Mouse (Mus musculus) liver, postnatal 0 days (tissue): ENCODE data around the gene Pam.
A peak's percentile ranks its signal among the peaks of the same experiment; 100 is the strongest.

Experiments
- CTCF ChIP-seq: sonication (generic); IDR thresholded peaks from 2 replicates; pipeline ENCODE4 v1.5.1; 2016; ENCODE audit warnings: antibody characterized with exemption, low read depth
- EP300 ChIP-seq: IDR thresholded peaks from 2 replicates; pipeline ENCODE4 v1.6.1; 2016; ENCODE audit warnings: antibody characterized with exemption, low read depth, mild to moderate bottlenecking

DNA sequence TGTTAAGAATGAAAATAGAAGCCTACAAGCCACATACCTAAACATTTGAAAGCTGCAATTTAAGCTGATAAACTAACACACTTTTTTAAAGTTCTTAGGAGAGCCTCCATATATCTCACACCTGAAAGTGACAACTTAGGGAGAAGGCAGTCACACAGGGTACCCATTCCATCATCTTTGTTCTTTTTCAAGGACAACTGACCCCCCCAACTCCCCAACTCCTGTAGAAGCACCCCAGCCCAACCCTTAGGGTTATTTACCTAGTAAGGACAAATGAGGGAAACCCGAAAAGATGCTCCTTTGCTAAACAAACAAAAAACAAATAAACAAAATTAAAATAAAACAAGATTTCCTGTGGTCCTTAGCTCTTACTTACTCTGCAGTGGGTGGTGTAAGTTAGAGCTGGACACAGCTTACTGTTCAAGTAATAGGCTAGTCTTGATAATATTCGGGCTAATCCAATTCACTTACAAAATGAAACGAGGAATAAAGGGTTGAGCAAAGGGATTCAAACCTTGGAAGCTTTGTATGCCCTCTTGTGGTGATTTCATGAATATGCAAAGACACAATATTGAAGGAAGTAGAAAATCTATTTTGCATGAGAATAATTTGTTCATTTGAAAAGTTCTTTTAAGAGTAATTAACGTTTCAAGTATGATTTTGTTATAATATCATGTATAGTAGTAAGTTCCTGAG lies 293.1 kb downstream of the Pam start:
- TF ChIP-seq EP300 (no peak), CTCF (peak; percentile 68)
